Mouse (Mus musculus) MEL (cell line): ENCODE data around the gene Camk2b. TPM values are rescaled to one million over a fixed set of nuclear protein-coding genes. Genes with fewer than 3 reads are reported as not detected.
A peak's percentile ranks its signal among the peaks of the same experiment; 100 is the strongest.

Experiments used
- DNase-seq: peaks from one replicate; pipeline ENCODE4 v3.0.0; 2011; ENCODE audit warnings: low read depth, low spot score
- H3K27ac ChIP-seq: 2 replicates; pipeline ENCODE4 v1.5.1; 2012; ENCODE audit warnings: low read depth, mild to moderate bottlenecking, control low read depth, low read length, moderate library complexity; ENCODE audit not compliant: control insufficient read depth
- H3K27me3 ChIP-seq, 2 experiments: fragments of 150-350 bp in 1 of 2; sonication (generic) in 1 of 2; 2 replicates each; pipeline ENCODE4 v1.6.1; 2012; ENCODE audit warnings: low read length in 2 of 2, mild to moderate bottlenecking in 2 of 2, improper control_type of control experiment in 1 of 2, moderate library complexity in 1 of 2; ENCODE audit not compliant: insufficient read depth in 2 of 2, control insufficient read depth in 1 of 2
- H3K36me3 ChIP-seq, 2 experiments: 2 replicates each; pipeline ENCODE4 v1.6.1; 2012 to 2014; ENCODE audit warnings: low read length in 2 of 2, improper control_type of control experiment in 1 of 2, inconsistent platforms in 1 of 2, mild to moderate bottlenecking in 1 of 2; ENCODE audit not compliant: insufficient read depth in 2 of 2, control insufficient read depth in 1 of 2
- H3K4me1 ChIP-seq, 2 experiments: fragments of 150-350 bp in 1 of 2; sonication (generic) in 1 of 2; 2 replicates each; pipeline ENCODE4 v1.6.1; 2012; ENCODE audit warnings: low read length in 2 of 2, improper control_type of control experiment in 1 of 2, mild to moderate bottlenecking in 1 of 2; ENCODE audit not compliant: insufficient read depth in 2 of 2, control insufficient read depth in 1 of 2
- H3K4me3 ChIP-seq, 2 experiments: fragments of 150-350 bp in 1 of 2; sonication (generic) in 1 of 2; 2 replicates each; pipeline ENCODE4 v1.5.1; 2012; ENCODE audit warnings: low read depth in 2 of 2, low read length in 2 of 2, mild to moderate bottlenecking in 2 of 2, moderate library complexity in 2 of 2, control low read depth in 1 of 2, improper control_type of control experiment in 1 of 2; ENCODE audit not compliant: control insufficient read depth in 1 of 2, insufficient read depth in 1 of 2
- H3K79me2 ChIP-seq: 2 replicates; pipeline ENCODE4 v1.6.1; 2012; ENCODE audit warnings: mild to moderate bottlenecking, low read length, moderate library complexity; ENCODE audit not compliant: control insufficient read depth, poor library complexity, insufficient read depth
- H3K9ac ChIP-seq: 2 replicates; pipeline ENCODE4 v1.6.1; 2012; ENCODE audit warnings: low read depth, mild to moderate bottlenecking, control low read depth, low read length, moderate library complexity; ENCODE audit not compliant: control insufficient read depth, poor library complexity, severe bottlenecking
- H3K9me3 ChIP-seq: fragments of 150-350 bp; sonication (generic); replicated peaks from 2 replicates; pipeline ENCODE4 v1.6.1; 2012; ENCODE audit warnings: mild to moderate bottlenecking, low read length, improper control_type of control experiment, moderate library complexity; ENCODE audit not compliant: insufficient read depth
- BHLHE40 ChIP-seq: IDR thresholded peaks from 2 replicates; pipeline ENCODE4 v1.6.1; 2012; ENCODE audit warnings: low read depth, mild to moderate bottlenecking, inconsistent platforms, low read length, improper control_type of control experiment, borderline replicate concordance
- CHD1 ChIP-seq: IDR thresholded peaks from 2 replicates; pipeline ENCODE4 v1.6.1; 2012; ENCODE audit warnings: low read depth, mild to moderate bottlenecking, inconsistent platforms, low read length, improper control_type of control experiment
- CHD2 ChIP-seq: IDR thresholded peaks from 2 replicates; pipeline ENCODE4 v1.6.1; 2011; ENCODE audit warnings: low read length, improper control_type of control experiment
- CTCF ChIP-seq, 3 experiments: IDR thresholded peaks in 2 of 3; conservative IDR thresholded peaks in 1 of 3; 2 replicates each; pipeline ENCODE4 v1.5.1; 2011 to 2012; ENCODE audit warnings: low read length in 3 of 3, low read depth in 2 of 3, mild to moderate bottlenecking in 2 of 3, improper control_type of control experiment in 1 of 3, inconsistent platforms in 1 of 3, mixed read lengths in 1 of 3, moderate library complexity in 1 of 3; ENCODE audit not compliant: control insufficient read depth in 1 of 3, insufficient read depth in 1 of 3, poor library complexity in 1 of 3, severe bottlenecking in 1 of 3
- E2F4 ChIP-seq: IDR thresholded peaks from 2 replicates; pipeline ENCODE4 v1.6.1; 2011; ENCODE audit warnings: low read depth, low read length, improper control_type of control experiment, borderline replicate concordance
- ELF1 ChIP-seq: IDR thresholded peaks from 2 replicates; pipeline ENCODE4 v1.6.1; 2014; ENCODE audit warnings: low read depth, mild to moderate bottlenecking, inconsistent platforms, low read length, improper control_type of control experiment, moderate library complexity
- EP300 ChIP-seq, 2 experiments: IDR thresholded peaks; 2 replicates each; pipeline ENCODE4 v1.6.1; 2011; ENCODE audit warnings: improper control_type of control experiment in 2 of 2, low read length in 2 of 2, low read depth in 1 of 2, mild to moderate bottlenecking in 1 of 2
- ETS1 ChIP-seq: IDR thresholded peaks from 2 replicates; pipeline ENCODE4 v1.6.1; 2012; ENCODE audit warnings: low read depth, mild to moderate bottlenecking, inconsistent platforms, low read length, improper control_type of control experiment, moderate library complexity
- HCFC1 ChIP-seq: IDR thresholded peaks from 2 replicates; pipeline ENCODE4 v1.6.1; 2012; ENCODE audit warnings: low read depth, mild to moderate bottlenecking, inconsistent platforms, low read length, improper control_type of control experiment, moderate library complexity
- KAT2A ChIP-seq: conservative IDR thresholded peaks from 2 replicates; pipeline ENCODE4 v1.6.1; 2012; ENCODE audit warnings: low read depth, low read length, improper control_type of control experiment, inconsistent platforms
- MAFK ChIP-seq: IDR thresholded peaks from 2 replicates; pipeline ENCODE4 v1.6.1; 2011; ENCODE audit warnings: low read depth, mild to moderate bottlenecking, low read length, improper control_type of control experiment, borderline replicate concordance
- MAX ChIP-seq: IDR thresholded peaks from 2 replicates; pipeline ENCODE4 v1.6.1; 2011; ENCODE audit warnings: low read length, improper control_type of control experiment
- MEF2A ChIP-seq: IDR thresholded peaks from 2 replicates; pipeline ENCODE4 v1.6.1; 2014; ENCODE audit warnings: low read depth, mild to moderate bottlenecking, inconsistent platforms, low read length, improper control_type of control experiment; ENCODE audit not compliant: poor library complexity, insufficient replicate concordance, severe bottlenecking; ENCODE audit errors: extremely low read depth
- MXI1 ChIP-seq: IDR thresholded peaks from 2 replicates; pipeline ENCODE4 v1.6.1; 2011; ENCODE audit warnings: mild to moderate bottlenecking, low read depth, low read length, improper control_type of control experiment
- MYB ChIP-seq: IDR thresholded peaks from 2 replicates; pipeline ENCODE4 v1.6.1; 2011; ENCODE audit warnings: mild to moderate bottlenecking, low read depth, low read length, improper control_type of control experiment
- MYC ChIP-seq: IDR thresholded peaks from 2 replicates; pipeline ENCODE4 v1.6.1; 2011; ENCODE audit warnings: low read depth, mild to moderate bottlenecking, low read length, improper control_type of control experiment, moderate library complexity
- NELFE ChIP-seq: IDR thresholded peaks from 2 replicates; pipeline ENCODE4 v1.6.1; 2011; ENCODE audit warnings: low read depth, low read length, improper control_type of control experiment
- NRF1 ChIP-seq: IDR thresholded peaks from 2 replicates; pipeline ENCODE4 v1.6.1; 2014; ENCODE audit warnings: low read depth, mild to moderate bottlenecking, inconsistent platforms, low read length, improper control_type of control experiment, moderate library complexity; ENCODE audit not compliant: poor library complexity, insufficient read depth, severe bottlenecking
- POLR2A ChIP-seq, 2 experiments: IDR thresholded peaks; 2 replicates each; pipeline ENCODE4 v1.6.1; 2011 to 2012; ENCODE audit warnings: low read length in 2 of 2, mild to moderate bottlenecking in 2 of 2, control low read depth in 1 of 2, improper control_type of control experiment in 1 of 2, low read depth in 1 of 2, moderate library complexity in 1 of 2; ENCODE audit not compliant: control insufficient read depth in 1 of 2, insufficient read depth in 1 of 2, poor library complexity in 1 of 2
- POLR2AphosphoS2 ChIP-seq: IDR thresholded peaks from 2 replicates; pipeline ENCODE4 v1.6.1; 2011; ENCODE audit warnings: low read length, improper control_type of control experiment
- RAD21 ChIP-seq: IDR thresholded peaks from 2 replicates; pipeline ENCODE4 v1.6.1; 2011; ENCODE audit warnings: mild to moderate bottlenecking, low read depth, low read length, improper control_type of control experiment
- RCOR1 ChIP-seq: IDR thresholded peaks from 2 replicates; pipeline ENCODE4 v1.6.1; 2012; ENCODE audit warnings: low read depth, mild to moderate bottlenecking, inconsistent platforms, low read length, improper control_type of control experiment
- SIN3A ChIP-seq: IDR thresholded peaks from 2 replicates; pipeline ENCODE4 v1.6.1; 2012; ENCODE audit warnings: low read length, improper control_type of control experiment, inconsistent platforms
- SMC3 ChIP-seq: IDR thresholded peaks from 2 replicates; pipeline ENCODE4 v1.6.1; 2011; ENCODE audit warnings: low read depth, low read length, improper control_type of control experiment
- TBP ChIP-seq: IDR thresholded peaks from 2 replicates; pipeline ENCODE4 v1.8.0; 2011; ENCODE audit warnings: low read depth, low read length, improper control_type of control experiment
- TCF12 ChIP-seq: IDR thresholded peaks from 2 replicates; pipeline ENCODE4 v1.6.1; 2014; ENCODE audit warnings: low read depth, mild to moderate bottlenecking, inconsistent platforms, low read length, improper control_type of control experiment, moderate library complexity
- USF1 ChIP-seq: IDR thresholded peaks from 2 replicates; pipeline ENCODE4 v1.6.1; 2014; ENCODE audit warnings: low read depth, mild to moderate bottlenecking, inconsistent platforms, low read length, improper control_type of control experiment, moderate library complexity
- ZMIZ1 ChIP-seq: IDR thresholded peaks from 2 replicates; pipeline ENCODE4 v1.6.1; 2012; ENCODE audit warnings: low read depth, mild to moderate bottlenecking, inconsistent platforms, low read length, improper control_type of control experiment, moderate library complexity
- polyA plus RNA-seq, 2 experiments: library from polyadenylated mRNA; stranded (reverse) in 1 of 2; unstranded in 1 of 2; fragments of >175 nt in 1 of 2; fragments of >200 nt in 1 of 2; gene quantifications; 2 replicates each; pipeline versions ENCODE4 v1.2.1 to v1.2.4; 2012; ENCODE audit warnings: low replicate concordance in 2 of 2, low read depth in 1 of 2; ENCODE audit not compliant: insufficient read length in 2 of 2, insufficient read depth in 1 of 2, missing spikeins in 1 of 2
- total RNA-seq: library from RNA; depleted of rRNA; stranded (reverse); fragments of 300-350 nt; gene quantifications from 2 replicates; pipeline ENCODE4 v1.2.3, GENCODE M21; 2012

Camk2b gene
- total and polyA plus RNA-seq, 3 experiments: 0.04 TPM; not detected in 1

DNA sequence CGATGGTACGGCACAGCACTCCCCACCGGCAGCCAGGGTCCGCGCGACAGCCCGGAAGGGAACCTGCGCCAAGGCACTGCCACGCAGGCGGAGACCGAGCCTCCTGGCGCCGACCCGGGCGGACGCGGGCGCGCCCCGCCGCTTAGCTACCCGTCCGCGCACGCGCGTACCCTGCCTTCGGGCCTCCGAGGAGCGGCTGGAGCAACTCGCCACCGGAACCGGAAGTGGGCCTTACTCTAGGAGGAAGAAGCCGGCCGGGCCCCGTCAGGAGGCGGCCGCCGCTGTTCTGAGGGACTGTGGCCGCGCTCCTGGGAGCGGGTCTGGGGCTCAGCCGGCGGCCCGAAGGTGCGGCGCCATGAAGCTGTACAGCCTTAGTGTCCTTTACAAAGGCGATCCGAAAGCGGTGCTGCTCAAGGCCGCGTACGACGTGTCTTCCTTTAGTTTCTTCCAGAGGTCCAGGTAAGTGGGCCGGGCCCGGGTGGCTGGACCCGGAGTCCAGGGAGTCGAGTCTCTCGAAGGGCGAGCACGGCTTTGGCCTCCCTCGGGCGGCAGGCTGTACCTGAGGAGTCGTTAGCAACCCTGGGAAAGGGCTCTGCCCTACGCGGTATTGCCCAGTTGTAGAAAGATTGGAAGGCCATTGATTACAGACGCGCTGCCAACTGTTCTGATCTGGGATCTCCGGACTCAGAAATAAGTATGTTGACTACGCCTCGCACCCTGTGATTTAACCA is 110.5 kb downstream of the Camk2b start, which contains the start of gene Ykt6:
Ykt6 (plus strand) TSS at position 148 of the 731 bp plus-strand sequence.
- Histone ChIP-seq H3K9ac (peak within 1 kb of the TSS; percentile 88), H3K4me1 (peaks cover under 1 to 16% of the 10 kb centered on the region in 2 experiments; a peak in 3 of 4 replicates), H3K9me3 (no peaks in the 10 kb centered on the region), H3K79me2 (peaks cover 27% of the 10 kb centered on the region), H3K27ac (peak within 1 kb of the TSS; percentile 79), H3K27me3 (no peaks in the 10 kb centered on the region), H3K36me3 (peaks cover 7% of the 10 kb centered on the region in 2 experiments)
- no peak for TF ChIP-seq CTCF (IDR thresholded peaks at IDR 0.05 in 2 of 3, conservative IDR thresholded peaks at IDR 0.05 in 1 of 3; ENCODE audit: control insufficient read depth in 1 of 3, insufficient read depth in 1 of 3, low read depth in 2 of 3, low read length in 3 of 3, poor library complexity in 1 of 3, severe bottlenecking in 1 of 3)
- TF ChIP-seq CHD1: peak; percentile 65; the same call in 1 of the 2 replicates
- TF ChIP-seq POLR2AphosphoS2: peak; percentile 88; the same call in 1 of the 2 replicates
- peak; percentile 53 for TF ChIP-seq TCF12
- peak; percentile 96 for TF ChIP-seq NELFE
- TF ChIP-seq HCFC1: peak; percentile 86
- no peak for TF ChIP-seq CHD2
- TF ChIP-seq SIN3A: peak; percentile 86; the same call in 1 of the 2 replicates
- TF ChIP-seq USF1: 0 out of 2 replicates have a peak, but pooled peaks have one; percentile 10
- no peak for TF ChIP-seq MYC
- TF ChIP-seq MXI1: 0 out of 2 replicates have a peak, but pooled peaks have one; percentile 25
- TF ChIP-seq MEF2A: no peak
- TF ChIP-seq BHLHE40: no peak
- no peak for TF ChIP-seq MAX
- peak; percentile 78 for TF ChIP-seq NRF1
- no peak for TF ChIP-seq MAFK
- TF ChIP-seq MYB: no peak
- TF ChIP-seq KAT2A: no peak; the same call in 1 of the 2 replicates
- TF ChIP-seq POLR2A (IDR thresholded peaks at IDR 0.05; ENCODE audit: control insufficient read depth in 1 of 2, insufficient read depth in 1 of 2, low read depth in 1 of 2, low read length in 2 of 2, poor library complexity in 1 of 2): peak; percentile 94 to 98
- TF ChIP-seq ZMIZ1: peak; percentile 94
- 0 out of 2 replicates have a peak, but pooled peaks have one; percentile 26 for TF ChIP-seq TBP
- TF ChIP-seq SMC3: no peak
- no peak for TF ChIP-seq EP300 (IDR thresholded peaks at IDR 0.05; ENCODE audit: low read depth in 1 of 2, low read length in 2 of 2)
- peak; percentile 27; the same call in 1 of the 2 replicates for TF ChIP-seq RCOR1
- peak; percentile 93 for TF ChIP-seq ELF1
- peak; percentile 41 for TF ChIP-seq ETS1
- TF ChIP-seq RAD21: no peak
- TF ChIP-seq E2F4: no peak
- TF ChIP-seq, all 39 proteins: peak for 15
- DNase-seq: peak; percentile 98
- peak within 1 kb of the TSS; percentile 79 to 81 for H3K4me3 ChIP-seq
